8 mouse cellular contexts compared by ENCODE assay signal in the genomic region with DNA sequence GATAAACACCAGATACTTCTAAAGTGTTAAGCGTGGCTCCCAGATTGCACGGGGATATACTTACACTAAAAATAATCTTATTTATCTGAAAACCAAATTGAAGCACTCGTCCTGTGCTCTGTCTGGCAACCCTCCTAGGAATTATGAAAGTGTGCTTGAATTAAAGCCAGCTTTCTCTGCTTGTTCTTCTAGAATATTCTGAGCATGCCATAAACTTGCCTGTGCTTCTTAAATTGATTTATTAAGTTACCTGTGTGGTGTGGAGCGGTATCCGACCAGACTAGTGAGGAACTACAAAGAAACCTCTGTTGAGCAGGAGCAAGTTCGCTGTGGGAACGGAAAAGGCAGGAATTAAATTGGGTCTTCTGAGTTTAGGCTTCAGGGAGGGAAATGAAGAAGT.
DNase-seq lines count a peak whose midpoint lies in the region; ATAC-seq and TF ChIP-seq lines count a peak whose summit lies in the region.

No protein-coding gene starts in this region.

- no peaks in the 10 kb centered on the region for H3K9me3 ChIP-seq in heart, postnatal 0 days (replicated peaks; ENCODE audit: control insufficient read depth, low read length)
- H3K9me3 ChIP-seq in heart, embryonic 12.5 days (replicated peaks) = no peaks in the 10 kb centered on the region
- no peaks in the 10 kb centered on the region for H3K9me3 ChIP-seq in limb, embryonic 10.5 days (replicated peaks)

- H3K9ac ChIP-seq in heart, postnatal 0 days (replicated peaks; ENCODE audit: low read depth, low read length) = no peak overlapping the region
- H3K9ac ChIP-seq in heart, embryonic 12.5 days = no peak overlapping the region

- H3K27me3 ChIP-seq in heart, postnatal 0 days (ENCODE audit: control insufficient read depth, insufficient read depth, low read length) = no peaks in the 10 kb centered on the region
- H3K27me3 ChIP-seq in heart, embryonic 12.5 days (replicated peaks) = peaks cover 10% of the 10 kb centered on the region; the same call in 1 of the 2 replicates
- peaks cover 37% of the 10 kb centered on the region for H3K27me3 ChIP-seq in limb, embryonic 10.5 days (ENCODE audit: low read depth, poor library complexity, severe bottlenecking)

- no peak overlapping the region for H3K27ac ChIP-seq in heart, postnatal 0 days (ENCODE audit: low read depth)
- no peak overlapping the region for H3K27ac ChIP-seq in heart, embryonic 12.5 days (ENCODE audit: poor library complexity, severe bottlenecking)
- H3K27ac ChIP-seq in limb, embryonic 10.5 days = peak overlapping the region; percentile 6; the same call in 1 of the 2 replicates

- H3K4me2 ChIP-seq in heart, postnatal 0 days (ENCODE audit: low read depth, low read length) = peak overlapping the region; percentile 31
- H3K4me2 ChIP-seq in heart, embryonic 12.5 days = no peak overlapping the region

- H3K4me3 ChIP-seq in heart, postnatal 0 days (ENCODE audit: low read depth, low read length) = no peak overlapping the region
- H3K4me3 ChIP-seq in heart, embryonic 12.5 days = no peak overlapping the region
- no peak overlapping the region for H3K4me3 ChIP-seq in limb, embryonic 10.5 days

- WGBS in heart, postnatal 0 days = 46% methylated on average over 7 of the region's 7 CpGs
- 54% methylated on average over 7 of the region's 7 CpGs for WGBS in heart, embryonic 12.5 days
- 76% methylated on average over 7 of the region's 7 CpGs for WGBS in limb, embryonic 10.5 days

- peaks cover 4% of the 10 kb centered on the region; the same call in 1 of the 2 replicates for H3K4me1 ChIP-seq in heart, postnatal 0 days (ENCODE audit: control insufficient read depth, insufficient read depth)
- 0 out of 2 replicates have a peak, but pooled peaks cover 9% of the 10 kb centered on the region for H3K4me1 ChIP-seq in heart, embryonic 12.5 days (replicated peaks)
- peaks cover 38% of the 10 kb centered on the region for H3K4me1 ChIP-seq in limb, embryonic 10.5 days

- no peak for ATAC-seq in heart, postnatal 0 days (ENCODE audit: insufficient read depth, low read depth)
- ATAC-seq in heart, embryonic 12.5 days (ENCODE audit: insufficient number of reproducible peaks, low FRiP score) = no peak

- no peaks in the 10 kb centered on the region for H3K36me3 ChIP-seq in heart, postnatal 0 days (replicated peaks; ENCODE audit: control insufficient read depth, insufficient read depth, low read length)
- no peaks in the 10 kb centered on the region for H3K36me3 ChIP-seq in heart, embryonic 12.5 days
- no peaks in the 10 kb centered on the region for H3K36me3 ChIP-seq in limb, embryonic 10.5 days

- peak; percentile 41 for DNase-seq in adrenal gland, postnatal 10 days
- DNase-seq in adrenal gland, adult 2 months = no peak
- DNase-seq in heart, postnatal 0 days (ENCODE audit: low spot score) = no peak
- DNase-seq in NIH3T3 (ENCODE audit: low read depth) = peak; percentile 66
- no peak for DNase-seq in limb, embryonic 10.5 days (ENCODE audit: low spot score)
- DNase-seq in right cerebral cortex, adult 2 months (ENCODE audit: low spot score in 2 of 2) = no peak
- DNase-seq in spleen, postnatal 4 days (ENCODE audit: low spot score in 2 of 2) = no peak

- TF ChIP-seq CTCF in heart, postnatal 0 days (IDR thresholded peaks at IDR 0.05; ENCODE audit: low read depth) = no peak

- TF ChIP-seq EP300 in heart, postnatal 0 days (IDR thresholded peaks at IDR 0.05; ENCODE audit: low read depth) = no peak

Comparison
In these comparisons a context has a peak if more than half of its experiments do, and no peak if none do; other contexts are left out.
1. DNase-seq: peak in adrenal gland, postnatal 10 days (single experiment) and NIH3T3 (single experiment); none in adrenal gland, adult 2 months (single experiment), heart, postnatal 0 days (single experiment), limb, embryonic 10.5 days (single experiment), right cerebral cortex, adult 2 months (0 of 2) and spleen, postnatal 4 days (0 of 2).